Mouse (Mus musculus) thymus, adult 2 months (tissue): ENCODE results near the gene Zfp36l2.

ENCODE experiments used
- CTCF ChIP-seq: fragments of 200-500 bp; IDR thresholded peaks from 2 replicates; pipeline ENCODE4 v1.5.1; 2012; ENCODE audit warnings: mild to moderate bottlenecking, control low read depth, low read length, moderate library complexity, borderline replicate concordance; ENCODE audit not compliant: control insufficient read depth, poor library complexity, insufficient read depth; ENCODE audit errors: extremely low read depth
- POLR2A ChIP-seq: fragments of 200-500 bp; IDR thresholded peaks from 2 replicates; pipeline ENCODE4 v1.6.1; 2012; ENCODE audit warnings: mild to moderate bottlenecking, low read length, control low read depth, moderate library complexity; ENCODE audit not compliant: control insufficient read depth, poor library complexity, insufficient read depth; ENCODE audit errors: extremely low read depth

DNA sequence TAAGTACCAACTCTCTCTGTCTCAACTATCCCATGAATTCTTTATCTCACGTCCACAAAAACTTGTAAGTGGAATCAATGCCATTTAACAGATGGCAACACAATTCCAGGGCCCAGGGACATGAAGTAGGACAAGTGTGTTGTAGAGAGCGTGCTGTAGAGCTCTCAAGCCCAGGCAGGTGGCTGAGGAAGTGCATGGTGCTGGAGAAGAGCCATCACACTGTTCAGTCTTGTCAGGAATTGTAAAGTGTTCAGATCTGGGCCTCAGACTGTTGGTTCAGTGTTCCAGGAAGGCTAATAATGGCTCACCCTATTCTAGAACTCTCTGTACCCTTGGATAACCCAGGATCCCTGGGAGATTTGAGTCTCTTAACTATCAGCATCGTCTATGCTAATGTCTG lies 43.6 kb downstream of the Zfp36l2 start:
- TF ChIP-seq CTCF (no peak), POLR2A (no peak)
